Mouse (Mus musculus) CH12.LX (cell line): ENCODE results near the gene Mrpl38. TPM values are rescaled to one million over a fixed set of nuclear protein-coding genes. Genes with fewer than 3 reads are reported as not detected.

Source experiments
- DNase-seq: peaks from one replicate; pipeline ENCODE4 v3.0.0-alpha.2; 2013; ENCODE audit errors: extremely low read depth
- H3K27ac ChIP-seq: 2 replicates; pipeline ENCODE4 v1.5.1; 2012; ENCODE audit warnings: low read depth, mild to moderate bottlenecking, control low read depth, moderate library complexity; ENCODE audit not compliant: insufficient read depth
- H3K27me3 ChIP-seq: replicated peaks from 2 replicates; pipeline ENCODE3; 2012; ENCODE audit warnings: inconsistent platforms
- H3K36me3 ChIP-seq, 2 experiments: replicated peaks in 1 of 2; 2 replicates each; pipeline versions ENCODE3 to v1.6.1; 2012; ENCODE audit warnings: inconsistent platforms in 1 of 2, low read length in 1 of 2, mild to moderate bottlenecking in 1 of 2, mixed read lengths in 1 of 2, moderate library complexity in 1 of 2; ENCODE audit not compliant: control insufficient read depth in 1 of 2, insufficient read depth in 1 of 2
- H3K4me1 ChIP-seq, 2 experiments: 2 replicates each; pipeline ENCODE4 v1.6.1; 2012; ENCODE audit warnings: inconsistent platforms in 1 of 2, moderate library complexity in 1 of 2; ENCODE audit not compliant: insufficient read depth in 2 of 2, control insufficient read depth in 1 of 2
- H3K4me2 ChIP-seq: 2 replicates; pipeline ENCODE4 v1.6.1; 2012; ENCODE audit warnings: low read depth, mild to moderate bottlenecking, control low read depth; ENCODE audit not compliant: poor library complexity, insufficient read depth, severe bottlenecking
- H3K4me3 ChIP-seq, 3 experiments: fragments of 150-350 bp in 1 of 3; sonication (generic) in 1 of 3; replicated peaks in 1 of 3; 2 replicates each; pipeline versions ENCODE3 to v1.5.1; 2011 to 2012; ENCODE audit warnings: low read depth in 2 of 3, low read length in 2 of 3, mild to moderate bottlenecking in 2 of 3, moderate library complexity in 2 of 3, control low read depth in 1 of 3, improper control_type of control experiment in 1 of 3, inconsistent platforms in 1 of 3, mixed read lengths in 1 of 3; ENCODE audit not compliant: poor library complexity in 1 of 3
- H3K79me2 ChIP-seq: replicated peaks from 2 replicates; pipeline ENCODE4 v1.6.1; 2012; ENCODE audit warnings: mild to moderate bottlenecking, moderate library complexity; ENCODE audit not compliant: control insufficient read depth, poor library complexity, insufficient read depth, severe bottlenecking; ENCODE audit errors: extremely low read depth
- H3K9ac ChIP-seq: 2 replicates; pipeline ENCODE4 v1.6.1; 2012; ENCODE audit warnings: low read depth, mild to moderate bottlenecking, control low read depth, moderate library complexity; ENCODE audit not compliant: insufficient read depth
- H3K9me3 ChIP-seq: replicated peaks from 2 replicates; pipeline ENCODE3; 2012; ENCODE audit warnings: low read length, inconsistent platforms, mixed read lengths
- BHLHE40 ChIP-seq: IDR thresholded peaks from 2 replicates; pipeline ENCODE4 v1.6.1; 2011; ENCODE audit warnings: mild to moderate bottlenecking, low read depth, low read length, improper control_type of control experiment
- CHD1 ChIP-seq: IDR thresholded peaks from 2 replicates; pipeline ENCODE4 v1.6.1; 2012; ENCODE audit warnings: low read depth, low read length, improper control_type of control experiment, inconsistent platforms
- CHD2 ChIP-seq: IDR thresholded peaks from 2 replicates; pipeline ENCODE4 v1.6.1; 2011; ENCODE audit warnings: low read length, improper control_type of control experiment
- CTCF ChIP-seq, 2 experiments: IDR thresholded peaks in 1 of 2; conservative IDR thresholded peaks in 1 of 2; 2 replicates each; pipeline ENCODE4 v1.5.1; 2011 to 2012; ENCODE audit warnings: low read depth in 2 of 2, low read length in 2 of 2, improper control_type of control experiment in 1 of 2, inconsistent platforms in 1 of 2, mild to moderate bottlenecking in 1 of 2, moderate library complexity in 1 of 2
- ETS1 ChIP-seq: conservative IDR thresholded peaks from 2 replicates; pipeline ENCODE4 v1.6.1; 2012; ENCODE audit warnings: low read depth, mild to moderate bottlenecking, inconsistent platforms, low read length, improper control_type of control experiment, moderate library complexity
- HCFC1 ChIP-seq: IDR thresholded peaks from 2 replicates; pipeline ENCODE4 v1.6.1; 2012; ENCODE audit warnings: low read depth, mild to moderate bottlenecking, inconsistent platforms, low read length, improper control_type of control experiment
- JUN ChIP-seq: IDR thresholded peaks from 2 replicates; pipeline ENCODE4 v1.6.1; 2011; ENCODE audit warnings: low read depth, mild to moderate bottlenecking, low read length, improper control_type of control experiment, moderate library complexity; ENCODE audit not compliant: insufficient read depth
- NELFE ChIP-seq: IDR thresholded peaks from 2 replicates; pipeline ENCODE4 v1.6.1; 2011; ENCODE audit warnings: low read depth, low read length, improper control_type of control experiment
- POLR2A ChIP-seq: IDR thresholded peaks from 2 replicates; pipeline ENCODE4 v1.6.1; 2011; ENCODE audit warnings: low read depth, mild to moderate bottlenecking, improper control_type of control experiment, low read length
- POLR2AphosphoS2 ChIP-seq: IDR thresholded peaks from 2 replicates; pipeline ENCODE4 v1.6.1; 2011; ENCODE audit warnings: low read depth, low read length, improper control_type of control experiment
- RAD21 ChIP-seq: IDR thresholded peaks from 2 replicates; pipeline ENCODE4 v1.6.1; 2011; ENCODE audit warnings: low read depth, mild to moderate bottlenecking, low read length, improper control_type of control experiment, moderate library complexity
- RCOR1 ChIP-seq: conservative IDR thresholded peaks from 2 replicates; pipeline ENCODE4 v1.6.1; 2012; ENCODE audit warnings: low read depth, mild to moderate bottlenecking, inconsistent platforms, low read length, improper control_type of control experiment
- SMC3 ChIP-seq: IDR thresholded peaks from 2 replicates; pipeline ENCODE4 v1.6.1; 2011; ENCODE audit warnings: low read depth, low read length, improper control_type of control experiment
- TBP ChIP-seq: conservative IDR thresholded peaks from 2 replicates; pipeline ENCODE4 v1.6.1; 2011; ENCODE audit warnings: low read depth, low read length, improper control_type of control experiment
- USF1 ChIP-seq: IDR thresholded peaks from 2 replicates; pipeline ENCODE4 v1.6.1; 2014; ENCODE audit warnings: low read depth, mild to moderate bottlenecking, inconsistent platforms, low read length, improper control_type of control experiment
- ZC3H11A ChIP-seq: IDR thresholded peaks from 2 replicates; pipeline ENCODE4 v1.6.1; 2012; ENCODE audit warnings: low read depth, mild to moderate bottlenecking, inconsistent platforms, low read length, improper control_type of control experiment
- ZKSCAN1 ChIP-seq: IDR thresholded peaks from 2 replicates; pipeline ENCODE4 v1.6.1; 2012; ENCODE audit warnings: low read depth, inconsistent platforms, low read length, improper control_type of control experiment, borderline replicate concordance
- ZMIZ1 ChIP-seq: IDR thresholded peaks from 2 replicates; pipeline ENCODE4 v1.6.1; 2012; ENCODE audit warnings: low read depth, mild to moderate bottlenecking, inconsistent platforms, low read length, improper control_type of control experiment
- ZNF384 ChIP-seq: IDR thresholded peaks from 2 replicates; pipeline ENCODE4 v1.6.1; 2012; ENCODE audit warnings: low read depth, low read length, improper control_type of control experiment, inconsistent platforms
- dilution Hi-C: fragments of 300-500 bp; cut with MboI; formaldehyde crosslinking; loops from 2 replicates; pipeline ENCODE4 v1.14.3; 2020; ENCODE audit warnings: low sequenced_read_pairs; ENCODE audit not compliant: extremely low pct_unique_long_range_greater_than_20kb, extremely low pct_ligation_motif_present
- in situ Hi-C: fragments of 300-500 bp; cut with MboI; formaldehyde crosslinking; loops from 3 replicates; pipeline ENCODE4 v1.14.3; 2019; ENCODE audit warnings: low sequenced_read_pairs, low pct_ligation_motif_present, low pct_unique_long_range_greater_than_20kb, mixed read lengths
- polyA plus RNA-seq: library from polyadenylated mRNA; unstranded; fragments of >175 nt; gene quantifications from 2 replicates; pipeline ENCODE4 v1.2.1, GENCODE M21; 2012; ENCODE audit warnings: low read depth; ENCODE audit not compliant: insufficient read length
- total RNA-seq, 2 experiments: library from RNA; depleted of rRNA; stranded (reverse); fragments of 300-350 nt in 1 of 2; fragments of >200 nt in 1 of 2; gene quantifications; 2 replicates each; pipeline ENCODE4 v1.2.3; 2012 to 2014

Mrpl38 gene
- total and polyA plus RNA-seq, 3 experiments: 109 to 188 (median 157) TPM

DNA sequence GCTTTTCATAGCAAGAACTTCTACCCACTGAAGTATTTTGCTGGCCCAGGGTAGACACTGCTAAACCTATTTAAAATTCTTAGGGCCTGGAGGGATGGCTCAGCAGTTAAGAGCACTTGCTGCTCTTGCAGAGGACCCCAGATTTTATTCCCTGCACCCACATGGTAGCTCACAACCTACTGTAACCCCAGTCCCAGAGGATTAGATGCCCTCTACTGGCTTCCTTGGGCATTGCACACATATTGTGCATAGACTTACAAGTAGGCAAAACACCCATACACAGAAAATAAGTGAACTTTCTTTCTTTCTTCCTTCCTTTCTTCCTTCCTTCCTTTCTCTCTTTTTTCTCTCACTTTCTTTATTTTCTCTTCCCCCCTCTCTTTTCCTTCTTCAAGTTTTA lies 20.8 kb downstream of the Mrpl38 start:
- no peaks in the 10 kb centered on the region for H3K9me3 ChIP-seq
- in situ Hi-C loops: no loop called here
- H3K4me1 ChIP-seq: peaks cover 0 to 2% of the 10 kb centered on the region in 2 experiments; a peak in 2 of 4 replicates
- no peak overlapping the region for H3K27ac ChIP-seq
- no peaks in the 10 kb centered on the region for H3K27me3 ChIP-seq
- no peak overlapping the region for H3K4me2 ChIP-seq
- no peak for DNase-seq
- peaks cover 0 to 8% of the 10 kb centered on the region in 2 experiments for H3K36me3 ChIP-seq
- no peak overlapping the region for H3K9ac ChIP-seq
- TF ChIP-seq CTCF (conservative IDR thresholded peaks at IDR 0.05 in 1 of 2, IDR thresholded peaks at IDR 0.05 in 1 of 2; ENCODE audit: low read depth in 2 of 2, low read length in 2 of 2) (peak; percentile 44 to 53; a peak in 3 of 4 replicates), POLR2A (no peak)
- H3K79me2 ChIP-seq: no peaks in the 10 kb centered on the region
- H3K4me3 ChIP-seq: no peak overlapping the region
- dilution Hi-C loops: no loop called here

DNA sequence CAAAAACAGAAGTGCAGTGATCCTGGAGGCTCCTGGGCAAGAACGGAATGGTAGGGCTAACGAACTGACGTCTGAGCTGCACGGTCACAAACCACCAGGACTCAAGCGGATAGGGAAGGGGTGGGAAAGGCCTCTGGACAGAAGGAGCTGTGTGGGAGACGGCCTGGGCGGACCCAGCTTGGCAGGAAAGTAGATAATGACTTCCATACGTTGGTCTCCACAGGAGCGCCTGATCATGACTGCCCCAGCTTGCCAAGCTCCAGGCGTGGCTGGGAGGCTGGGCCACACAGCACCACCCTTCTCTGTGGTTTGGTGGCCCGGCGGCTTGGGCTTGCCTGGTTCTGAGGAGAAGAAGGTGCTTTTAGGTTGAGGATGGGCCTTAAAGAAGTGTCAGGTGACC lies 21.4 kb downstream of the Mrpl38 start:
- in situ Hi-C loops: no loop called here
- no peak overlapping the region for H3K4me3 ChIP-seq
- H3K9ac ChIP-seq: no peak overlapping the region
- H3K4me2 ChIP-seq: no peak overlapping the region
- no peaks in the 10 kb centered on the region for H3K27me3 ChIP-seq
- no peak for TF ChIP-seq NELFE
- no peak for TF ChIP-seq TBP
- TF ChIP-seq ZNF384: no peak
- no peak for TF ChIP-seq USF1
- TF ChIP-seq BHLHE40: no peak
- TF ChIP-seq CHD1: no peak
- no peak for TF ChIP-seq JUN
- no peak for TF ChIP-seq ZMIZ1
- TF ChIP-seq RAD21: no peak
- no peak for TF ChIP-seq CHD2
- no peak for TF ChIP-seq RCOR1
- no peak for TF ChIP-seq ZKSCAN1
- TF ChIP-seq ETS1: no peak
- TF ChIP-seq POLR2AphosphoS2: no peak
- TF ChIP-seq SMC3: no peak
- no peak for TF ChIP-seq ZC3H11A
- TF ChIP-seq HCFC1: no peak
- H3K36me3 ChIP-seq: peaks cover 0 to 4% of the 10 kb centered on the region in 2 experiments
- H3K27ac ChIP-seq: no peak overlapping the region
- DNase-seq: no peak
- no peaks in the 10 kb centered on the region for H3K79me2 ChIP-seq
- H3K9me3 ChIP-seq: no peaks in the 10 kb centered on the region
- peaks cover 0 to 2% of the 10 kb centered on the region in 2 experiments; a peak in 2 of 4 replicates for H3K4me1 ChIP-seq
- dilution Hi-C loops: no loop called here
